Mouse (Mus musculus): ENCODE results near the gene Etnk1. TPM values are rescaled to one million over a fixed set of nuclear protein-coding genes. Genes with fewer than 3 reads are reported as not detected.

The Etnk1 gene
- polyA plus RNA-seq, 1 experiment from 2014 or later, result 16.1 TPM

DNA sequence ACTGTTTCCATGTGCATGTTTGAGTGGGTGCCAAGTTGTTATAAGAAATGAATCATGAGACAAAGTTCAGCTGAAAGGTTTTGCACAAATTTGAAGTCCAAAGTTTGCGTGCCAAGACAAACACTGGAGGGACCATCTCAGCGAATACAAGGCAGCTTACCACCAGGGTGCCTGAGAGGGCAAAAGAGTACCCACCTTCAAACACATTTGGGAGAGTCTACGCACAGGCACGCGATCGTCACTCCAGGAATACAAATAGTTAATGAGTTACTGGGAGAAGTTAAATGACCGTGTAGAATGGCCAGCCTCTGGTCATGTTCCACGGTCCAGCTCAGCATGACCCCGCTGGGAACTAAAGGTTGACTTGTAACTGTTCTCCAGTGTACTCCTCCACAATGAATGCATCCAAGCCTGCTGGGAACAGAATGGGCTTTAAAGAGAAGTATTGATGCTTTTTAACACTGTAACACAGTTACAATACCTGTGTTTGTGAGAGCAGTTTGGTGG, 14.6 kb upstream of the Etnk1 start:
- Histone ChIP-seq H3K27ac (no peak overlapping the region), H3K4me3 (no peak overlapping the region), H3K9ac (no peak overlapping the region), H3K27me3 (no peaks in the 10 kb centered on the region), H3K9me3 (no peaks in the 10 kb centered on the region), H3K4me2 (no peak overlapping the region), H3K36me3 (no peaks in the 10 kb centered on the region), H3K4me1 (peaks cover 5% of the 10 kb centered on the region)
- WGBS, result 48% methylated on average over 9 of the region's 9 CpGs
- no peak for ATAC-seq (ENCODE audit: insufficient number of reproducible peaks, low FRiP score, low TSS enrichment, low read depth)

DNA sequence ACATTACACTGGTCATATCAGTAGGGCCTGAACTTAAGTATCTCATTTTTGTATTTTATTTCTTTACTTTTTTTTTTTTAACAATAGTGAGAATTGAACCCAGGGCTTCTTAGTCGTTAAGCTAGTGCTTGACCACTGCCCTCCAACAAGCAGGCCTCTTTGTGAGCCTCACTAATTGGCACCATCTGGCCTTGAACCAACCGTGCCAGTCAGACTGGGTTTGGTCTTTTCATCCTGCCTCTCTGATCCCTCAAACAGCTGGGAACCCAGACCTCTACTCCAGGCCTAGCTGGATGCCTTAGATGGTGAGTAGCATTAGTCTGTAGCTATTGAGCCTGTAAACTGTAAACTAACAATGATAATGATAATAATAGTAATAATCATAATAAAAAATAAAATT, 13.9 kb upstream of the Etnk1 start:
- whole genome bisulfite sequencing, result 25% methylated on average over 2 of the region's 2 CpGs

GRCm38 (mm10) chr6:143153751-143154494, 13.1 kb upstream of the Etnk1 start:
- no peak overlapping the region for H3K9ac ChIP-seq
- no peaks in the 10 kb centered on the region for H3K27me3 ChIP-seq
- H3K4me3 ChIP-seq, result no peak overlapping the region
- WGBS, result 42% methylated on average over 10 of the region's 10 CpGs
- no peak for ATAC-seq (ENCODE audit: insufficient number of reproducible peaks, low FRiP score, low TSS enrichment, low read depth)
- H3K4me1 ChIP-seq, result peaks cover 5% of the 10 kb centered on the region
- H3K27ac ChIP-seq, result no peak overlapping the region
- H3K4me2 ChIP-seq, result no peak overlapping the region
- H3K9me3 ChIP-seq, result no peaks in the 10 kb centered on the region
- no peaks in the 10 kb centered on the region for H3K36me3 ChIP-seq

More for the DNA sequence above, 13.9 kb upstream of the Etnk1 start:
- H3K9me3 ChIP-seq, result no peaks in the 10 kb centered on the region
- no peak overlapping the region for H3K4me2 ChIP-seq
- H3K27me3 ChIP-seq, result no peaks in the 10 kb centered on the region
- ATAC-seq (ENCODE audit: insufficient number of reproducible peaks, low FRiP score, low TSS enrichment, low read depth), result no peak
- H3K9ac ChIP-seq, result no peak overlapping the region
- peaks cover 5% of the 10 kb centered on the region for H3K4me1 ChIP-seq
- H3K36me3 ChIP-seq, result no peaks in the 10 kb centered on the region
- no peak overlapping the region for H3K4me3 ChIP-seq
- H3K27ac ChIP-seq, result no peak overlapping the region

- 55% methylated on average over 13 of the region's 13 CpGs for WGBS
- Histone ChIP-seq H3K9ac (no peak overlapping the region), H3K9me3 (no peaks in the 10 kb centered on the region), H3K36me3 (no peaks in the 10 kb centered on the region), H3K27me3 (no peaks in the 10 kb centered on the region), H3K4me1 (peaks cover 5% of the 10 kb centered on the region), H3K27ac (no peak overlapping the region), H3K4me3 (no peak overlapping the region), H3K4me2 (no peak overlapping the region)
- ATAC-seq (ENCODE audit: insufficient number of reproducible peaks, low FRiP score, low TSS enrichment, low read depth), result no peak
These were observed 12.1 kb upstream of the Etnk1 start for GRCm38 (mm10) chr6:143154885-143155284.

GRCm38 (mm10) chr6:143155996-143156395, 11.0 kb upstream of the Etnk1 start:
- Histone ChIP-seq H3K4me3 (no peak overlapping the region), H3K9ac (no peak overlapping the region), H3K4me2 (no peak overlapping the region), H3K4me1 (peaks cover 5% of the 10 kb centered on the region), H3K36me3 (no peaks in the 10 kb centered on the region), H3K27me3 (no peaks in the 10 kb centered on the region), H3K27ac (no peak overlapping the region), H3K9me3 (no peaks in the 10 kb centered on the region)
- ATAC-seq (ENCODE audit: insufficient number of reproducible peaks, low FRiP score, low TSS enrichment, low read depth), result no peak
- WGBS, result 71% methylated on average over 1 of the region's 1 CpGs

DNA sequence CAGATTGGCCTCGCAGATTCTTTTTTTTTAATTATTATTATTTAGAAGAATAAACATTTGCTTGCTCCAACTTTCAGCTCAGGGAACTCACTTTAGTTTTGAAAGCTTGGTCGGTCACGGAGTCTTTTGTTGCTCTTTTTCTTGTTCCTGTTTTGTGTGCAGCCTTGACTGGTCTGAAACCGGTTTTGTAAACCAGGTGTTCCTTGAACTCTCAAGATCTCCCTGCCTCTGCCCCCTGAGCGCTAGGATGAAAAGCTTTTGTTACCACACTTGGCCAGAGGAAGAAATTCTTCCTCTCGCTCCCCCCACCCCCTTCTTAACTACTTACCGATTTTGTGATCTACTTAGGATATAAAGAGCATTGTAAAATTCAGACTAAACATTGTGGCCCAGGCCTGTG, 10.3 kb upstream of the Etnk1 start:
- H3K4me1 ChIP-seq, result peaks cover 5% of the 10 kb centered on the region
- no peaks in the 10 kb centered on the region for H3K27me3 ChIP-seq
- no peak overlapping the region for H3K27ac ChIP-seq
- no peak for ATAC-seq (ENCODE audit: insufficient number of reproducible peaks, low FRiP score, low TSS enrichment, low read depth)
- H3K4me2 ChIP-seq, result no peak overlapping the region
- H3K4me3 ChIP-seq, result no peak overlapping the region
- 75% methylated on average over 7 of the region's 7 CpGs for WGBS
- H3K36me3 ChIP-seq, result no peaks in the 10 kb centered on the region
- H3K9me3 ChIP-seq, result no peaks in the 10 kb centered on the region
- H3K9ac ChIP-seq, result no peak overlapping the region

GRCm38 (mm10) chr6:143157401-143157800, 9.6 kb upstream of the Etnk1 start:
- no peak for ATAC-seq (ENCODE audit: insufficient number of reproducible peaks, low FRiP score, low TSS enrichment, low read depth)
- Histone ChIP-seq H3K4me1 (peaks cover 5% of the 10 kb centered on the region), H3K27ac (no peak overlapping the region), H3K9ac (no peak overlapping the region), H3K36me3 (no peaks in the 10 kb centered on the region), H3K27me3 (no peaks in the 10 kb centered on the region), H3K9me3 (no peaks in the 10 kb centered on the region), H3K4me2 (no peak overlapping the region), H3K4me3 (no peak overlapping the region)
- 89% methylated on average over 8 of the region's 8 CpGs for WGBS

DNA sequence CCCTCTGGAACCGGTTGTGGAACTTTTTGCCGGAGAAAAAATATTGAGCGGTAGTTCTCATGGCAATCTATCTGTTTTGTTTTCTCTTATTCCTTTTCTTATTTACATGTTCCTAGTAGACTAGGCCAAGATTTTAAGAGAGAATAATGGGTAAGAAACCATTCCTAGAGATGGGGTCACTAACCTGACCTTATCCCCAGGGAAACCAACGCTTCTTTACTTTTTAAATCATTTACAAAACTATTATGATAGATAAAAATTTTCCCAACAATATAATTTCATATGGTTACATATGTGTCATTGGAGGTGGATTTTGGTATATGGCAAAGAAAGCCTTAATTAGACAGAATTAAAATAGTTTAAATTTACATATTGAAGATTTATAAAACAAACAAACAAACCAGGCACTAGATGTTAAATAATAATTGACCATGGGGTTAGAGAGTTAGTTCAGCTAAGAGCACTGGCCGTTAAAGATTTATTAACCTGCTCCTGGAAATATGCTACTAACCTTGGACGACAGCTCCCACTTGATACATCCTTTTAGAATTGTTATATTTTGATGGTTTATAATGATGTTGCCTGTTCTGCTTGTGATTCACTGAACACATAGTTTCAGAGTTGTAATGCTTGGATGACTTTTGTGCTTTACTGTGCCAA, 6.3 kb upstream of the Etnk1 start:
- Histone ChIP-seq H3K36me3 (no peaks in the 10 kb centered on the region), H3K4me1 (no peaks in the 10 kb centered on the region), H3K4me2 (no peak overlapping the region), H3K27ac (no peak overlapping the region), H3K9me3 (no peaks in the 10 kb centered on the region), H3K27me3 (no peaks in the 10 kb centered on the region), H3K4me3 (no peak overlapping the region), H3K9ac (no peak overlapping the region)
- WGBS, result 78% methylated on average over 6 of the region's 6 CpGs
- no peak for ATAC-seq (ENCODE audit: insufficient number of reproducible peaks, low FRiP score, low TSS enrichment, low read depth)

DNA sequence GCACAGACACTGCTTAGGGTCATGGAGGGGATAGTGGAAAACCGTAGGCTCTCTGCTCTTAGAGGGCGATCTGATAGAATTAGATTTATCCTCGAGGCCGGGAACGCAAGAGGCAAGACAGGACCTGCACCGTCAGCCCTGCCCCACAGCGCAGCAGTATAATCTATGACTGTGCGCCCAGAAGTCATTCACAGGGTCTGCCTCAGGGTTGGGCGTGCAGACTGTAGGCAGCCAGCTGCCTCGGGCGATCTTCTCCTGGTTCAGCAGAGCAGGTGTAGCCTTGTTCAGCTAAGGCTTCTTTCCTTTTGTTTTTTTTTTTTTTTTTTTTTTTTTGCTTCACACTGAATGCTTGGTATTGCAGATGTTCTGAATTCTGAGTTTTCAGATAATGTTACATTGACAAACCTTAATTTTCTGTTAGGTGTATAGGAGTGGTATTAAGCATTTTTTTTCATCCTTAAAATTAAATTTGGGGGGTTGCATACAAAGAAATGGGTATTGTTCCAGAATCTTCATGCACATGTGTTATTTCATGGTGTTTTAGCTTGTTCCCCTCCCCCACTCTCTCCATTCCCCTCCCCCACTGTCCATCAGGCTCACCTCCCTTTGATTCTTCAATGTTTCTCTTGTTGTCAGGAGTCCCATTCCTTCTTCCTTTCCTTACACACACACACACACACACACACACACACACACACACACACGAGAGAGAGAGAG, 4.7 kb upstream of the Etnk1 start:
- H3K27me3 ChIP-seq, result no peaks in the 10 kb centered on the region

GRCm38 (mm10) chr6:143163956-143164905, 2.8 kb upstream of the Etnk1 start:
- no peak for ATAC-seq (ENCODE audit: insufficient number of reproducible peaks, low FRiP score, low TSS enrichment, low read depth)
- Histone ChIP-seq H3K4me1 (peaks cover 16% of the 10 kb centered on the region), H3K27me3 (no peaks in the 10 kb centered on the region), H3K9me3 (no peaks in the 10 kb centered on the region), H3K4me2 (no peak overlapping the region), H3K9ac (no peak overlapping the region), H3K36me3 (no peaks in the 10 kb centered on the region), H3K27ac (no peak overlapping the region), H3K4me3 (no peak overlapping the region)
- WGBS, result 86% methylated on average over 15 of the region's 15 CpGs

More for the DNA sequence above, 4.7 kb upstream of the Etnk1 start:
- Histone ChIP-seq H3K4me2 (no peak overlapping the region), H3K9me3 (no peaks in the 10 kb centered on the region), H3K27ac (no peak overlapping the region), H3K4me1 (0 out of 2 replicates have a peak, but pooled peaks cover 6% of the 10 kb centered on the region), H3K9ac (no peak overlapping the region), H3K36me3 (no peaks in the 10 kb centered on the region), H3K4me3 (no peak overlapping the region)
- 47% methylated on average over 11 of the region's 12 CpGs for WGBS
- ATAC-seq (ENCODE audit: insufficient number of reproducible peaks, low FRiP score, low TSS enrichment, low read depth), result no peak

DNA sequence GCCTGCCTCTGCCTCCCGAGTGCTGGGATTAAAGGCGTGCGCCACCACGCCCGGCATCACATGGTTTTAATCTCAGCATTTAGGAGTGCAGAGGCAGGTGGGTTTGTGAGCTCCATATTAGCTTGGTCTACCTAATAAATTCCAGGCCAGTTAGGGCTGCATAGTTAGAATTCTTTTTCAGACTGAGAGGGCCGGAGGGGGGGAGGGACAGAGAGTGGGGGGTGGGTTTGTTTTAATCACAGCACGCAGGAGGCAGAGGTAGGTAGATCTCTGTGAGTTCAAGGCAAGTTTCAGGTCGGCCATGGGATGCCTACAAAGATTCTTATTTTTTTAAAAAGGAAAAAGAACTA, 2.1 kb upstream of the Etnk1 start:
- WGBS, result 67% methylated on average over 8 of the region's 8 CpGs
- no peak overlapping the region for H3K9ac ChIP-seq
- no peak overlapping the region for H3K27ac ChIP-seq
- H3K4me1 ChIP-seq, result peaks cover 21% of the 10 kb centered on the region
- ATAC-seq (ENCODE audit: insufficient number of reproducible peaks, low FRiP score, low TSS enrichment, low read depth), result no peak
- H3K36me3 ChIP-seq, result no peaks in the 10 kb centered on the region
- no peaks in the 10 kb centered on the region for H3K27me3 ChIP-seq
- no peak overlapping the region for H3K4me2 ChIP-seq
- H3K9me3 ChIP-seq, result no peaks in the 10 kb centered on the region
- H3K4me3 ChIP-seq, result no peak overlapping the region

All from limb, embryonic 15.5 days (tissue).